Mouse (Mus musculus): Measurements from ENCODE around the gene Acvr1b. TPM values are rescaled to one million over a fixed set of nuclear protein-coding genes. Genes with fewer than 3 reads are reported as not detected.

Gene Acvr1b
- total and polyA plus RNA-seq, 3 experiments: 5.2 to 10.1 (median 10.0) TPM

- DNase-seq: no peak
Measured at GRCm38 (mm10) chr15:101146100-101146965, 27.5 kb upstream of the Acvr1b start.

- no peak for DNase-seq
Measured at GRCm38 (mm10) chr15:101147115-101147909, 26.6 kb upstream of the Acvr1b start.

- no peak for DNase-seq
Measured at GRCm38 (mm10) chr15:101147910-101148273, 26.0 kb upstream of the Acvr1b start.

GRCm38 (mm10) chr15:101148604-101149003, 25.3 kb upstream of the Acvr1b start:
- DNase-seq: no peak

DNA sequence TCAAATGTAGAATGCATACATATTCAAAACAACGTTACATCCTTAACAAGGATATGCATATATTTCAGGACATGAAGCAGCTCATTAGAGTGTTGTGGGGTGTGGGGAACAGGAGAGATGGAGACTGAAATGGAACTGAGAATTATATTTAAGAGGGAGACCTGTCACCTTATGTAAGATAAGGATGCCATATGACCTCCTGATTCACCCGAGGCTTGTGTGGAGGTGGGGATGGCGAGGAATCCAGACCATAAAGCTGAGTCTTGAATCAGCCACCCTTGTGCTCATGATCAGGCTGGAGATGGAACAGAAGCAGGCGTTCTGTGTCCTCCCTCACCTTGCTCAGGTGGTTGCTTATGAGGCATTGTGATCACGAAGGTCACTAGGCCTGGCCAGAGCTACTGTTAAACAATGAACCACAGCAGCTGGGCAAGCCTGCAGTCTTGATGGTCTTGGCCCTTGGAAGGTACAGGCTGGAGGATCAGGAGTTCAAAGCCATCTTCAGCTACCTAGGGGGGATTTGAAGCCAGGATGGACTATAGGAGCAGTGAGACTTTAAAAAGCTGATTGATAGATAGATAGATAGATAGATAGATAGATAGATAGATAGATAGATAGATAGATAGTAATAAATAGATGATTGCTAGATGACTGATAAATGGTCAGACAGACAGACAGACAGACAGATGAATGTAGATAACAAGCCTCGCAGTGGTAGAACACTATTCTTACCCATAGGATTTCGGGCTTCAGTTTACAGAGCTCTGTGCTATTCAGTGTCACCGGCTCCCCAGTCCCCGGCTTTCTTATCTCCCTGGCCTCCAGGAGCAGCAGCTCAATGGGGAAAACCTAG, 22.2 kb upstream of the Acvr1b start:
- no peak for DNase-seq

DNA sequence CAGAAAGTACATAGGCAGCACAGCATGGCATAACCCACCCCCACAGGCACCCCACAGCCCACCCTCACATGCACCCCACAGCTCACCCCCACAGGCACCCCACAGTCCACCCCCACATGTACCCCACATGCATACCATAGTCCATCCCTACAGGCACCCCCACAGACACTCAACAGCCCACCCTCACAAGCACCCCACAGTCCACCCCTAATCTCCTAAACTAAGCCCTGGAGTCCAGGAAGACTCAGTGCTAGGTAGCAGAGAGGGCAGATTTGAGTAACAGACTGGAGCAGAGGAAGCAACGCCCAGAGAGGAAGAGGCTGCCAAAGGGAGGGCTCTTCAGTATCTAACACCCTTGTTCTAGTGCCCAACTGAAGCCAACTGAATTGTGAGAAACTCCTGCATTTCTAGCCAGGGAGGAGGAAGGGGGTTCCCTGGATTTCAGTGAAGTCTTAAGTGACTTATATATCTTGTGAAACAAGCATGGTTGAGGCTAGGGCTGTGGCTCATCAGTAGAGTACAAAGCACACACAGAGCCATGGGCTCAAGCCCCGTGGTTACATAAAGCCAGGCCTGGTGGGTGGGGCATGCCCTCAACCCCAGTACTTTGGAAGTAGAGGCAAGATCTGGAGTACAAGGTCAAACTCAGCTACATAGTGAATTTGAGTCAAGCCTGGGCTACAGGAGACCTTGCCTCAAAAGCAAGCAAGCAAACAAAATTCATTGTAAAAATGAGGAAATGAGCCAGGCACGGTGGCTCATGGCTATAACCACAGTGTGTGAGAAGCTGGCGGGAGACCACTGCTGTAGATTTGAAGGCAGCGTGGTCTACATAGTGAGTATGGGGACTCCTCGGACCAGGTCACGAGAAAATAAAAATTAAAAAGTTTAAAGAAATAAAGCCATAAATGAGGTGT, 18.9 kb upstream of the Acvr1b start:
- no peak for DNase-seq

- no peak for DNase-seq
Measured at GRCm38 (mm10) chr15:101160128-101160527, 13.7 kb upstream of the Acvr1b start.

- DNase-seq: no peak
Measured at GRCm38 (mm10) chr15:101160591-101160990, 13.3 kb upstream of the Acvr1b start.

DNA sequence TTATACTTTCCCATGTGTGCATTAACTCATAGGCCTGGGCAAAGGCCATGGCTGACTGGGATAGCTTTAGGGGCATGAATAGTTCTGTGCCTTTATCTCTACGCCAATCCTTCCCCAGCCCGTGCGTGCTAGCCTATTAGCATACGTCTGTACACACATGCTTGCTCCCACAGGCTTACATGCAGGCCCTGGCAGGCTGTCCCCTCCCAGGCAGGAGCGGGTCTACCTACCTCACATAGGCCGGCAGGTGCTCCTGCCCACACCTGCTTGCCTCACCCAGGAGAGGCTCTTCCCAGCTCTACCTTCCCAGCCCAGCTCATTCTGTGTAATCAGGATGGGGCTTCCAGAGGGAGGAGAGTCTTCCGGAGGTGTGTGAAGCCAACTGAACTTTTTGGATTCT, 12.3 kb upstream of the Acvr1b start:
- no peak for DNase-seq

GRCm38 (mm10) chr15:101163056-101163458, 10.8 kb upstream of the Acvr1b start:
- DNase-seq: peak; percentile 29

DNA sequence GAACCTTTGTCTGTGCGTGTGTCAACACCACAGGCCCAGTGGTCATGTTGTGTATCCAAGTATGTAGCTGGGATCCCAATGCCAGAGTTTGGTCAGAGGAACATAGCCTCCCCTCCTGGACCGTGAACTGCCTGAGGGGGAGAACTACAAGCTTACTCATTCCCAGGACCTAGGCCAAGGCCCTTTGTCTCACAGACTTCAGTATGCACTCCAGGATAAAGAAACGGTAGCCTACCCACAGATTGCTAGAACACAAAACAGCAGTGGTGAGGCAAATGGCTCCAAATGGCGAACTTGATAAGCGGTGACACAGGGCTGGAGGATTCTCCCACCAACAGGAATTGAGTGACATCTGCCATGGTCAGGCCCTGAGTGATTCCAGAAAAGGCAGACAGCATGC, 10.0 kb upstream of the Acvr1b start:
- peak; percentile 67 for DNase-seq

GRCm38 (mm10) chr15:101164291-101164690, 9.6 kb upstream of the Acvr1b start:
- DNase-seq: no peak

DNA sequence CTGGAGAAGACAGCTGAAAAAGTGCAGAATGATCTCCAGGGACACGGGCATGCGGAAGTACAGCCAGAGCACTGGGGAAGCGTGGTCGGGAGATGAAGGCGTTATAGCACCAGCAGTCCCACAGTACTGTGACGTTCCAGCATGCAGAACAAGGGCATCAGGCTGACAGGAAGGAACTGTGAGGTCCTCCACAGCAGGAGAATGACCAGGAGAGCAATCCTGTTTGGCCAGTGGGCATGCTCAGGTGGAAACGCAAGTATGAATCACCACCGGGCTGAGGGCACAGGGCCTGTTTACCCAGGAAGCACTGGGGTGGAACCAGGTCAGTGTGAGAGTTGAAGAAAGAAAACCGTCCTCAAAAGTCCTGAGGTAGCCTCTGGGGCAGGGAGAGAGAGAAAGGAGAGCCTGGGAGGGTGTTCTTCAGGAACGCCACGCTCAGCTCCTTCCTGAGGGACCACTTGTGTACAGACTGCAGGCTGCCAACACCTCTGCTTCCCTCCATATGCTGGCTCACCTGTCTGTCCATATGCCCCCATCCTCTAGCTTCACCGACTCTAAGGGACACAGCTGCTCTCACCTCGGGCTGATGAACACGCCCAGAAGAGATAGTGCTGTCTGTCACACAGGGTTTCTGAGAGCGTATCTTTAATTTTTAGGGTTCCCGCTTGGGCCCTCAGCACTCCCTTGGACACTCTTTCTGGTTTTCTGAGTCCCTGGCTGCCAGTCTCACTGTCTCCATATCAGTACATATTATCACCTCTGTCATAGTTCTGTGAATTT, 8.0 kb upstream of the Acvr1b start:
- no peak for DNase-seq

DNA sequence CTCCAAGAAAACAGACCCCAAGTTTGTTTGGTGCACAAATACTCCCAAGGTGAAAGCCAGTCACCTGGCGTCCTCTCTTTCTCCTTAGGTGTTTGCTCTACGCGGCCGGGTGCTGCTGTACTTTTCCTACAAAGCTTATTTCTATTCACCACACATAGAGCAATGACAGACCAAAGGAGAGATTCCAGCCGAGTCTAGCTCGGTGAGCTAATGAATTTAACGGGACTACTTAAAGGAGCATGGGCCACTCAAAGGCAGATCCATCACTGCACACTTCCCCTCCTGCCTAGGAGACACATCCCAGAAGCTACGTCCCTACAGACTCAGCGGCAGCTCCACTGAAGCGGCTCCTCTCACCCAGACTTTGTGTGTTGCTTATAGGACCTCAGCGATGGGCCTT, 6.3 kb upstream of the Acvr1b start:
- DNase-seq: no peak

- DNase-seq: no peak
Measured at GRCm38 (mm10) chr15:101169910-101170309, 4.0 kb upstream of the Acvr1b start.

- no peak for DNase-seq
Measured at GRCm38 (mm10) chr15:101170413-101170980, 3.4 kb upstream of the Acvr1b start.

- no peak for DNase-seq
Measured at GRCm38 (mm10) chr15:101171272-101171671, 2.6 kb upstream of the Acvr1b start.

- DNase-seq: no peak
Measured at GRCm38 (mm10) chr15:101172016-101172415, 1.9 kb upstream of the Acvr1b start.

- DNase-seq: no peak
Measured at GRCm38 (mm10) chr15:101174294-101175130, 645 bp downstream of the Acvr1b start.
